Mouse (Mus musculus) kidney, postnatal 0 days (tissue): ENCODE data around the gene Krt10. TPM values are rescaled to one million over a fixed set of nuclear protein-coding genes. Genes with fewer than 3 reads are reported as not detected.

Source experiments
- ATAC-seq: fragments of 200-750 bp; cut with Nextera tagmentation; replicated peaks from 2 replicates; pipeline ENCODE4 v1.8.0; 2017; ENCODE audit warnings: low read depth, moderate number of reproducible peaks, moderate TSS enrichment, moderate library complexity; ENCODE audit not compliant: low FRiP score
- DNase-seq: peaks from one replicate; pipeline ENCODE4 v3.0.0-alpha.2; 2016; ENCODE audit warnings: low spot score
- H3K27ac ChIP-seq: fragments of 300-500 bp; sonication (generic); 2 replicates; pipeline ENCODE4 v1.5.1; 2014; ENCODE audit warnings: mild to moderate bottlenecking
- H3K27me3 ChIP-seq: fragments of 300-500 bp; sonication (generic); 2 replicates; pipeline ENCODE4 v1.6.1; 2014; ENCODE audit warnings: low read length, mixed read lengths; ENCODE audit not compliant: insufficient read depth
- H3K36me3 ChIP-seq: fragments of 300-500 bp; sonication (generic); 2 replicates; pipeline ENCODE4 v1.6.1; 2014; ENCODE audit warnings: low read length, mixed read lengths; ENCODE audit not compliant: insufficient read depth
- H3K4me1 ChIP-seq: fragments of 300-500 bp; sonication (generic); replicated peaks from 2 replicates; pipeline ENCODE4 v1.6.1; 2014; ENCODE audit warnings: antibody characterized with exemption, low read length, mixed read lengths; ENCODE audit not compliant: insufficient read depth
- H3K4me2 ChIP-seq: fragments of 300-500 bp; sonication (generic); 2 replicates; pipeline ENCODE4 v1.6.1; 2014; ENCODE audit warnings: mild to moderate bottlenecking, low read length, moderate library complexity, mixed read lengths
- H3K4me3 ChIP-seq: fragments of 300-500 bp; sonication (generic); replicated peaks from 2 replicates; pipeline ENCODE4 v1.5.1; 2014; ENCODE audit warnings: low read depth, low read length
- H3K9ac ChIP-seq: fragments of 300-500 bp; sonication (generic); 2 replicates; pipeline ENCODE4 v1.6.1; 2014; ENCODE audit warnings: low read depth, low read length
- H3K9me3 ChIP-seq: fragments of 300-500 bp; sonication (generic); replicated peaks from 2 replicates; pipeline ENCODE4 v1.6.1; 2016; ENCODE audit warnings: low read length, inconsistent platforms, mixed read lengths
- CTCF ChIP-seq: IDR thresholded peaks from 2 replicates; pipeline ENCODE4 v1.5.1; 2016; ENCODE audit warnings: antibody characterized with exemption, low read depth, mild to moderate bottlenecking, moderate library complexity
- WGBS: fragments of 180-500 bp; shearing (Covaris S2); extraction: QIAGEN DNeasy Blood & Tissue Kit; methylation state at CpG from one replicate; pipeline ENCODE4 v1.1.7; 2014; 5-methylcytosine and 5-hydroxymethylcytosine counted together
- polyA plus RNA-seq: library from polyadenylated mRNA; unstranded; fragments of >200 nt; fragmentation: Nextera tagmentation; extraction: Ambion mirVana; gene quantifications from 2 replicates; pipeline ENCODE4 v1.2.1, GENCODE M21; 2015

Krt10 gene
- polyA plus RNA-seq, 1 experiment from 2014 or later, result 42.6 TPM

- no peaks in the 10 kb centered on the region for H3K4me1 ChIP-seq
- H3K27me3 ChIP-seq, result no peaks in the 10 kb centered on the region
- no peak overlapping the region for H3K27ac ChIP-seq
- WGBS, result 84% methylated on average over 13 of the region's 13 CpGs
- H3K9me3 ChIP-seq, result no peaks in the 10 kb centered on the region
- H3K4me3 ChIP-seq, result no peak overlapping the region
- no peak overlapping the region for H3K4me2 ChIP-seq
- no peak overlapping the region for H3K9ac ChIP-seq
- no peak for TF ChIP-seq CTCF
- no peak for ATAC-seq
- DNase-seq, result no peak
- H3K36me3 ChIP-seq, result no peaks in the 10 kb centered on the region
Measured at GRCm38 (mm10) chr11:99416902-99417301, 27.7 kb upstream of the Krt10 start.

DNA sequence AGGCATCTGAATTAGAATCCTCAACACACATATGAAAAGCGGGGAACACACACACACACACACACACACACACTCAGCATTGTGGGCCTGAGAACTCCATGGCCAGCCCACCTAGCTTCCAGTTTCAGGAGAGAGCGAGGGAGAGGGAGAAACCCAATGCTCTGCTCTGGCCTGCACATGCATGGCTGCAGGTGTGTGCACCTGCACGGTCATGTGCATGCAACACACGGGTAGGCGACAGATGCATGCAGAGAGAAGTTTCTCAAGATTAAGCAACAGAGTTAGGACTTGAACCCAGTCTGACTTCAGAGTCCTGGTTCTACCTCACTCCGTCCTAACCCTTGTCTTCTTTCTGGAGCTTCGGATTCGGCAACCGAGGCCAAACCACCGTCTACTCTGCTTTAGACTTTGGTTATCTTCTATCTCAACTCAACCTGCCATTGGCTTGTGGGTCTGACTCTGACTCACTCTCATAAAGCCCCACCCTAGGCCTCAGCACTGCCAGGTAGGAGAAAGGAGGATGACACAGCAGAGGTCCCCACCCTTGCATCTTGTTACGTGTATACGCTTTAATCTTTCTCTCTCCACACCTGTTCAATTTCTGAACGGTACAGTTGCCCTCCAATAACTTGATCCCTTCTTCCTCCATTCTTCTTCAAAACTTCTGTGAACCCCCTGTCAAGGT lies 25.4 kb upstream of the Krt10 start:
- ATAC-seq (no peak), DNase-seq (no peak)
- 85% methylated on average over 13 of the region's 13 CpGs for WGBS
- Histone ChIP-seq H3K27me3 (no peaks in the 10 kb centered on the region), H3K27ac (no peak overlapping the region), H3K9me3 (no peaks in the 10 kb centered on the region), H3K4me1 (no peaks in the 10 kb centered on the region), H3K4me2 (no peak overlapping the region), H3K4me3 (no peak overlapping the region), H3K36me3 (no peaks in the 10 kb centered on the region), H3K9ac (no peak overlapping the region)
- no peak for TF ChIP-seq CTCF

GRCm38 (mm10) chr11:99413247-99413646 lies 24.1 kb upstream of the Krt10 start:
- no peaks in the 10 kb centered on the region for H3K9me3 ChIP-seq
- DNase-seq (peak; percentile 74), ATAC-seq (no peak)
- peak; percentile 89 for TF ChIP-seq CTCF
- H3K27ac ChIP-seq, result no peak overlapping the region
- no peak overlapping the region for H3K4me2 ChIP-seq
- H3K9ac ChIP-seq, result no peak overlapping the region
- H3K36me3 ChIP-seq, result no peaks in the 10 kb centered on the region
- WGBS, result 20% methylated on average over 6 of the region's 6 CpGs
- no peak overlapping the region for H3K4me3 ChIP-seq
- H3K27me3 ChIP-seq, result no peaks in the 10 kb centered on the region
- H3K4me1 ChIP-seq, result no peaks in the 10 kb centered on the region

- Histone ChIP-seq H3K9me3 (no peaks in the 10 kb centered on the region), H3K4me3 (no peak overlapping the region), H3K4me2 (no peak overlapping the region), H3K27ac (no peak overlapping the region), H3K9ac (no peak overlapping the region), H3K27me3 (no peaks in the 10 kb centered on the region), H3K4me1 (no peaks in the 10 kb centered on the region), H3K36me3 (no peaks in the 10 kb centered on the region)
- TF ChIP-seq CTCF, result no peak
- ATAC-seq, result no peak
- no peak for DNase-seq
- WGBS, result 69% methylated on average over 10 of the region's 10 CpGs
Measured at GRCm38 (mm10) chr11:99406186-99406585, 17.0 kb upstream of the Krt10 start.

DNA sequence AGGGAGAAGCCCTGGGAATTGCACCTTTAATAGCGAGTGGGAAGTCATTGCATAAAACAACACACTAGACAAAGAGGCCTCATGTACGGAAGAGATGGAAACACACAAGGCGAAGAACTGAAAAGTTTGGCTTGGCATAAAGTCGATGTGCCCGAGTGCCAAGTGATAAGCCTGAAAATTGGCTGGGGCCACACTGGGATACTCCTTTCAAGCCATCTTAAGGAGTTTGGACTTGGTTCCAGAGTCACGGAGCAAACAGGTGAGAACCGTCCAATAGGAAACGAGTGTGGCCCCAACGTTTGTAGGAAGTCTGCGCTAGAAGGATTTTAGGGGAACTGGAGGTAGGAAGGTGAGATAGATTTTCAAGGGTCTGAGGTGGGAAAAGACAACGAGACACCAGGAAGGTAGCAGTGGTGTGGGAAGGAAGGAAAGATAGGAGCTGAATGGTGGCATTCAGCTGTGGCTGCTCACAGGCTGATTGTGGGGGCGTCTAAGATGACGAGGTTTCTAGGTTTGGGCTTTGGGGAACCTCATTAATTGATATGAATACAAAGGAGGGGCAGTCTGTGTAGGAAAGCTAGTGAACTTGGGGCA lies 10.9 kb upstream of the Krt10 start:
- Histone ChIP-seq H3K9ac (no peak overlapping the region), H3K27ac (no peak overlapping the region), H3K9me3 (no peaks in the 10 kb centered on the region), H3K36me3 (no peaks in the 10 kb centered on the region), H3K4me2 (no peak overlapping the region), H3K27me3 (no peaks in the 10 kb centered on the region), H3K4me1 (no peaks in the 10 kb centered on the region), H3K4me3 (no peak overlapping the region)
- no peak for DNase-seq
- WGBS, result 80% methylated on average over 13 of the region's 13 CpGs
- ATAC-seq, result no peak
- no peak for TF ChIP-seq CTCF

GRCm38 (mm10) chr11:99398832-99399231 lies 9.7 kb upstream of the Krt10 start:
- no peak overlapping the region for H3K4me2 ChIP-seq
- H3K27ac ChIP-seq, result no peak overlapping the region
- H3K9me3 ChIP-seq, result no peaks in the 10 kb centered on the region
- ATAC-seq (no peak), DNase-seq (no peak)
- TF ChIP-seq CTCF, result no peak
- H3K4me1 ChIP-seq, result no peaks in the 10 kb centered on the region
- no peaks in the 10 kb centered on the region for H3K27me3 ChIP-seq
- no peaks in the 10 kb centered on the region for H3K36me3 ChIP-seq
- no peak overlapping the region for H3K9ac ChIP-seq
- H3K4me3 ChIP-seq, result no peak overlapping the region
- 69% methylated on average over 8 of the region's 8 CpGs for WGBS
